Mouse (Mus musculus): Measurements from ENCODE around the gene Ift88. TPM values are rescaled to one million over a fixed set of nuclear protein-coding genes. Genes with fewer than 3 reads are reported as not detected.
"Not testable (repeated sequence)": the region's sequence is repeated elsewhere in the genome, so short reads cannot be mapped to it uniquely, and the experiment has no call there.

Ift88 gene
- polyA plus RNA-seq, 1 experiment = 0.50 TPM

- 63% methylated on average over 2 of the region's 2 CpGs for WGBS
- Histone ChIP-seq H3K27ac (ENCODE audit: insufficient read depth, low read length) (no peak overlapping the region), H3K4me1 (ENCODE audit: control insufficient read depth, insufficient read depth, insufficient read length) (no peaks in the 10 kb centered on the region), H3K4me3 (ENCODE audit: extremely low read depth, insufficient read depth, insufficient read length) (no peak overlapping the region), H3K27me3 (ENCODE audit: control insufficient read depth, insufficient read depth, low read length) (no peaks in the 10 kb centered on the region), H3K36me3 (ENCODE audit: control insufficient read depth, insufficient read depth, low read length) (no peaks in the 10 kb centered on the region)
- DNase-seq (ENCODE audit: low read depth in 1 of 2, low spot score in 2 of 2) = no peak
- TF ChIP-seq POLR2A (IDR thresholded peaks at IDR 0.05; ENCODE audit: low read depth, low read length) (no peak), CTCF (IDR thresholded peaks at IDR 0.05; ENCODE audit: extremely low read depth, insufficient read depth, insufficient read length, insufficient replicate concordance) (no peak)
These were observed 6.7 kb upstream of the Ift88 start for GRCm38 (mm10) chr14:57417187-57417586.

DNA sequence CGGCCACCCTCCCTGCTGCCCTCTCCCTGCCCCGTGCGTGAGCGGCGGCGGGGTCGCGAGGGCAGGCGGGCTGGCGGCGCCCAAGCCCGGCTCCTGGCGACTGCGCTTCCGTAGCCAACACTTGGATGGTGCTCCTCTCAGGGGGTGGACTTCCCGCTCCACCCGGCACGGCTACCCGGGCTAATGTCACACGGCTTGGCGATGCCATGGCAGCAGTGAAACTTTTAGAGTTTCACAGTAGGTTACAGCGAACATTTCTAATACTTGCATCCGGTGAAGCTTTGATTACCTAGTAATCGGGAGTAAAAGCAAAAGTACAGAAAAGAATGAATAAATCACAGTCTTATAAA is 325 bp downstream of the Ift88 start:
- H3K36me3 ChIP-seq (ENCODE audit: control insufficient read depth, insufficient read depth, low read length) = no peaks in the 10 kb centered on the region
- DNase-seq (ENCODE audit: low read depth in 1 of 2, low spot score in 2 of 2) = no peak
- no peak overlapping the region for H3K27ac ChIP-seq (ENCODE audit: insufficient read depth, low read length)
- H3K27me3 ChIP-seq (ENCODE audit: control insufficient read depth, insufficient read depth, low read length) = no peaks in the 10 kb centered on the region
- no peaks in the 10 kb centered on the region for H3K4me1 ChIP-seq (ENCODE audit: control insufficient read depth, insufficient read depth, insufficient read length)
- WGBS = 1% methylated on average over 24 of the region's 24 CpGs
- peak overlapping the region; percentile 99 for H3K4me3 ChIP-seq (ENCODE audit: extremely low read depth, insufficient read depth, insufficient read length)
- no peak for TF ChIP-seq POLR2A (IDR thresholded peaks at IDR 0.05; ENCODE audit: low read depth, low read length)
- no peak for TF ChIP-seq CTCF (IDR thresholded peaks at IDR 0.05; ENCODE audit: extremely low read depth, insufficient read depth, insufficient read length, insufficient replicate concordance)

DNA sequence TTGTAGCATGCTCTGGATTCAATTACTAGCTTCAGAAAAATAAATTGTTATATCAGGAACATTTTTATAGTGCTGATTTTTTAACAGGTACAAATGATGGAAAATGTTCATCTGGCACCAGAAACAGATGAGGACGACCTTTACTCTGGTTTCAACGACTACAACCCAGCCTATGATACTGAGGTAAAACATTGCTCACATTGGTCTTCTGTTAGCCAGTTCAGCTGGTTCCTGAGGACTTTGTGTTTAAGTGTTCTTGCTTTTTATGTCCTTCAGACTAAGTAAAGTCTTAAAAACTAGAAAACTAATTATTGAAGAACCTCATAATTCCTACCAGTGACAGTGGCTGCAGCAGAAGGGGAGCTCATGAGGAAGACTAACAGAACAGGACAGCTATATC is 6.6 kb downstream of the Ift88 start:
- H3K27me3 ChIP-seq (ENCODE audit: control insufficient read depth, insufficient read depth, low read length) = no peaks in the 10 kb centered on the region
- no peak for DNase-seq (ENCODE audit: low read depth in 1 of 2, low spot score in 2 of 2)
- WGBS = 80% methylated on average over 2 of the region's 2 CpGs
- H3K4me3 ChIP-seq (ENCODE audit: extremely low read depth, insufficient read depth, insufficient read length) = no peak overlapping the region
- H3K4me1 ChIP-seq (ENCODE audit: control insufficient read depth, insufficient read depth, insufficient read length) = no peaks in the 10 kb centered on the region
- H3K36me3 ChIP-seq (ENCODE audit: control insufficient read depth, insufficient read depth, low read length) = no peaks in the 10 kb centered on the region
- no peak overlapping the region for H3K27ac ChIP-seq (ENCODE audit: insufficient read depth, low read length)
- TF ChIP-seq CTCF (IDR thresholded peaks at IDR 0.05; ENCODE audit: extremely low read depth, insufficient read depth, insufficient read length, insufficient replicate concordance) (no peak), POLR2A (IDR thresholded peaks at IDR 0.05; ENCODE audit: low read depth, low read length) (no peak)

GRCm38 (mm10) chr14:57452516-57452915 is 28.7 kb downstream of the Ift88 start:
- 22% methylated on average over 1 of the region's 1 CpGs for WGBS
- no peak for DNase-seq (ENCODE audit: low read depth in 1 of 2, low spot score in 2 of 2)
- H3K27me3 ChIP-seq (ENCODE audit: control insufficient read depth, insufficient read depth, low read length) = no peaks in the 10 kb centered on the region
- TF ChIP-seq CTCF (IDR thresholded peaks at IDR 0.05; ENCODE audit: extremely low read depth, insufficient read depth, insufficient read length, insufficient replicate concordance) (no peak), POLR2A (IDR thresholded peaks at IDR 0.05; ENCODE audit: low read depth, low read length) (no peak)
- H3K4me3 ChIP-seq (ENCODE audit: extremely low read depth, insufficient read depth, insufficient read length) = no peak overlapping the region
- H3K36me3 ChIP-seq (ENCODE audit: control insufficient read depth, insufficient read depth, low read length) = 0 out of 2 replicates have a peak, but pooled peaks cover 2% of the 10 kb centered on the region
- H3K4me1 ChIP-seq (ENCODE audit: control insufficient read depth, insufficient read depth, insufficient read length) = no peaks in the 10 kb centered on the region
- H3K27ac ChIP-seq (ENCODE audit: insufficient read depth, low read length) = no peak overlapping the region

- WGBS = 95% methylated on average over 5 of the region's 5 CpGs
- TF ChIP-seq CTCF (IDR thresholded peaks at IDR 0.05; ENCODE audit: extremely low read depth, insufficient read depth, insufficient read length, insufficient replicate concordance) (no peak), POLR2A (IDR thresholded peaks at IDR 0.05; ENCODE audit: low read depth, low read length) (no peak)
These were observed 36.0 kb downstream of the Ift88 start for GRCm38 (mm10) chr14:57459883-57460282.

GRCm38 (mm10) chr14:57460326-57460725 is 36.5 kb downstream of the Ift88 start:
- 83% methylated on average over 5 of the region's 5 CpGs for WGBS
- H3K27me3 ChIP-seq (ENCODE audit: control insufficient read depth, insufficient read depth, low read length); H3K4me1 ChIP-seq (ENCODE audit: control insufficient read depth, insufficient read depth, insufficient read length); H3K36me3 ChIP-seq (ENCODE audit: control insufficient read depth, insufficient read depth, low read length); DNase-seq (ENCODE audit: low read depth in 1 of 2, low spot score in 2 of 2); H3K27ac ChIP-seq (ENCODE audit: insufficient read depth, low read length); H3K4me3 ChIP-seq (ENCODE audit: extremely low read depth, insufficient read depth, insufficient read length): not testable (repeated sequence)

More at GRCm38 (mm10) chr14:57459883-57460282, 36.0 kb downstream of the Ift88 start:
- Histone ChIP-seq H3K27ac (ENCODE audit: insufficient read depth, low read length) (no peak overlapping the region), H3K4me3 (ENCODE audit: extremely low read depth, insufficient read depth, insufficient read length) (no peak overlapping the region), H3K4me1 (ENCODE audit: control insufficient read depth, insufficient read depth, insufficient read length) (no peaks in the 10 kb centered on the region), H3K27me3 (ENCODE audit: control insufficient read depth, insufficient read depth, low read length) (no peaks in the 10 kb centered on the region), H3K36me3 (ENCODE audit: control insufficient read depth, insufficient read depth, low read length) (no peaks in the 10 kb centered on the region; the same call in 1 of the 2 replicates)
- no peak for DNase-seq (ENCODE audit: low read depth in 1 of 2, low spot score in 2 of 2)

- no peak for DNase-seq (ENCODE audit: low read depth in 1 of 2, low spot score in 2 of 2)
- TF ChIP-seq POLR2A (IDR thresholded peaks at IDR 0.05; ENCODE audit: low read depth, low read length) (no peak), CTCF (IDR thresholded peaks at IDR 0.05; ENCODE audit: extremely low read depth, insufficient read depth, insufficient read length, insufficient replicate concordance) (no peak)
- Histone ChIP-seq H3K27me3 (ENCODE audit: control insufficient read depth, insufficient read depth, low read length) (no peaks in the 10 kb centered on the region), H3K27ac (ENCODE audit: insufficient read depth, low read length) (no peak overlapping the region), H3K4me1 (ENCODE audit: control insufficient read depth, insufficient read depth, insufficient read length) (no peaks in the 10 kb centered on the region), H3K36me3 (ENCODE audit: control insufficient read depth, insufficient read depth, low read length) (no peaks in the 10 kb centered on the region; the same call in 1 of the 2 replicates), H3K4me3 (ENCODE audit: extremely low read depth, insufficient read depth, insufficient read length) (no peak overlapping the region)
- 79% methylated on average over 5 of the region's 5 CpGs for WGBS
These were observed 39.0 kb downstream of the Ift88 start for GRCm38 (mm10) chr14:57462871-57463270.
